Mouse (Mus musculus): ENCODE data around the gene Ift57. TPM values are rescaled to one million over a fixed set of nuclear protein-coding genes. Genes with fewer than 3 reads are reported as not detected.

The Ift57 gene
- polyA plus RNA-seq, 1 experiment from 2014 or later = 39.1 TPM

DNA sequence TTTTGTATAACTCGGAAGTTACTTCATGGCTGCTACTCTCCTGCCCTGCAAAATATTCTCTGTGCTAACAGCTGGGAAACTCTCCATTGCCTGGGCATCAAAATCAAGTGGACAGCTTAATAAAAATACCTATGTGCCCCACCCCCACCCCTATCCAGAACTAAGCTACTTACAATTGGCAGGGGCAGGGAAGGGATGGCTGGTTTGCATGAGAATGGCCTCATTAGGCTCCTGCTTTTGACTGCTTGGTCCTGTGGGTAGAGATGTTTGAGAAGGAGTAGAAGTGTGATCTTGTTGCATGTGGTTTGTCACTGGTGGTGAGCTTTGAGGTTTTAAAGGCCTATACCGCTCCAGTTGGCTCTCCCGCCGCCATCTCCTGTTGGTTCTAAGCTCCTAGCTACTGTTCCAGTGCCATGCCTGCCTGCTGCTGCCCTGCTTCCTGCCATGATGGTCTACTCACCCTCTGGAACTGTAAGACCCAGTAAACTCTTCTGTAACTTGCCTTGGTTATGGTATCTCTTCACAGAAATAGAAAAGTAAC lies 69.5 kb downstream of the Ift57 start:
- H3K4me3 ChIP-seq (replicated peaks; ENCODE audit: low read length) = no peak overlapping the region
- DNase-seq (ENCODE audit: low spot score) = no peak
- ATAC-seq (ENCODE audit: low FRiP score) = no peak
- H3K9ac ChIP-seq = no peak overlapping the region
- no peaks in the 10 kb centered on the region for H3K27me3 ChIP-seq (ENCODE audit: control insufficient read depth, insufficient read depth, low read length)
- H3K4me2 ChIP-seq (replicated peaks) = no peak overlapping the region
- H3K36me3 ChIP-seq (replicated peaks; ENCODE audit: control insufficient read depth, insufficient read depth) = peaks cover 7% of the 10 kb centered on the region; the same call in 1 of the 2 replicates
- no peaks in the 10 kb centered on the region for H3K9me3 ChIP-seq (ENCODE audit: control insufficient read depth, low read length)
- no peaks in the 10 kb centered on the region for H3K4me1 ChIP-seq (replicated peaks; ENCODE audit: control insufficient read depth, insufficient read depth, low read length)
- 82% methylated on average over 4 of the region's 4 CpGs for WGBS
- no peak overlapping the region for H3K27ac ChIP-seq

DNA sequence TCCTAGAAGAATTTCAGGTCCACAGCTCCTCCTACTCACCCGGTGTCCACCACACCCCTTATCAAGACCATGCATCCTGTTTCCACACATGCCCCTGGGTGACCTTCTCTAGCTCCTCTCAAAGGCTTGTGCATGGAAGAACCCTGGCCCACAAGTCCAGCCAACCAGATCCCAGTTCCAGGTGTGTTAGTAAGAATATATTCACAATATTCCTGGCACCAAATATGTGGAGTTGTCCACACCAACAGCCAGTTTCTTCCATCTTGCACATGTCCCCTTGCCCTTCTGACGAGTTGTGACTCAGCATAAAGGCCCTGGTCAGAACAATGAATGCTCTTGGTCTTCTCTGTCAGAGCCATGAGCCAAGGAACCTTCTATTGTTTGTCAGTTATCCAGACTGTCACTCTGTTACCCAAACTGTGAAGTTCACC lies 70.8 kb downstream of the Ift57 start:
- ATAC-seq (ENCODE audit: low FRiP score) (no peak), DNase-seq (ENCODE audit: low spot score) (no peak)
- no peaks in the 10 kb centered on the region for H3K9me3 ChIP-seq (ENCODE audit: control insufficient read depth, low read length)
- no peaks in the 10 kb centered on the region for H3K36me3 ChIP-seq (replicated peaks; ENCODE audit: control insufficient read depth, insufficient read depth)
- 87% methylated on average over 2 of the region's 2 CpGs for WGBS
- no peak overlapping the region for H3K4me3 ChIP-seq (replicated peaks; ENCODE audit: low read length)
- H3K27ac ChIP-seq = no peak overlapping the region
- no peak overlapping the region for H3K4me2 ChIP-seq (replicated peaks)
- no peaks in the 10 kb centered on the region for H3K4me1 ChIP-seq (replicated peaks; ENCODE audit: control insufficient read depth, insufficient read depth, low read length)
- no peaks in the 10 kb centered on the region for H3K27me3 ChIP-seq (ENCODE audit: control insufficient read depth, insufficient read depth, low read length)
- H3K9ac ChIP-seq = no peak overlapping the region

DNA sequence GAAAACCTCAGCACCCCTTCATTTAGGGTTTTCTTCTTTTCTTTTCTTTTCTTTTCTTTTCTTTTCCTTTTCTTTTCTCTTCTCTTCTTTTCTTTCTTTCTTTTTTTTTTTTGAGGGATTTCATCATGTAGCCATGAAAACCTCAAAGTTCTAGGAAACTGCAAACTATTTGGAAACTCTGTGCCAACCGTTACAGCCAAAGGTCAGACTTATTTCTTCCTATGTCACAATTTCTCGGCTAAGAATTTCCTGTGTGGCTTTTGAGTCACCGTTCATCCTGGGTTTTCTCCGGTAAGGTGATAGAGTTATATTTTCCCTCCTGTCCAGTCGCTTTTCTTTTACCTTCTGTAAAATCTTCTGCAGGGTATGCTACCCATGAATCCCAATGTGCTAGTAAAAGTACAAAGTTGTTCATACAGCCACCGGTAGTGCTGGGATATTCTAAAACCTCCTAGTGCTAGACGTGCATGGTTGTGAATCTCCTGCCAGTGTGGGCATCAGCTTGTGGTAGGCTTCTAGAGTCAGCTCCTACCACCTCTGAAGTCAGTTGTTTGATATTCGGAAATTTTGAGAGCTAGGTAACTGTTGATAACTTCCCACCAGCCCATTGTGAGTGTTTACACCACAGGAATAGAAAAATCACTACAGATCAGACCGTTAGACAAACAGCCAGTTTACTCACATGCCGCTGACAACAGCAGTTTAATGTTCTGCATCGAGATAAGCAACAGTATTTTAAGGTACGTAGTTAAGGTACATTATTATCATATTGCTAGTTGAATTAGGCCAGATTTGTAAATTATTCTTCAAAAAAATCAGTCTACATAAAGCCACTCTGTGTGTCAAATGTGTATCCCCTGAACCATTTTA lies 71.5 kb downstream of the Ift57 start:
- 92% methylated on average over 12 of the region's 12 CpGs for WGBS
- no peaks in the 10 kb centered on the region for H3K4me1 ChIP-seq (replicated peaks; ENCODE audit: control insufficient read depth, insufficient read depth, low read length)
- H3K36me3 ChIP-seq (replicated peaks; ENCODE audit: control insufficient read depth, insufficient read depth) = no peaks in the 10 kb centered on the region
- H3K4me3 ChIP-seq (replicated peaks; ENCODE audit: low read length) = no peak overlapping the region
- H3K27ac ChIP-seq = no peak overlapping the region
- no peak overlapping the region for H3K9ac ChIP-seq
- no peak for ATAC-seq (ENCODE audit: low FRiP score)
- no peaks in the 10 kb centered on the region for H3K9me3 ChIP-seq (ENCODE audit: control insufficient read depth, low read length)
- H3K4me2 ChIP-seq (replicated peaks) = no peak overlapping the region
- DNase-seq (ENCODE audit: low spot score) = no peak
- H3K27me3 ChIP-seq (ENCODE audit: control insufficient read depth, insufficient read depth, low read length) = no peaks in the 10 kb centered on the region

DNA sequence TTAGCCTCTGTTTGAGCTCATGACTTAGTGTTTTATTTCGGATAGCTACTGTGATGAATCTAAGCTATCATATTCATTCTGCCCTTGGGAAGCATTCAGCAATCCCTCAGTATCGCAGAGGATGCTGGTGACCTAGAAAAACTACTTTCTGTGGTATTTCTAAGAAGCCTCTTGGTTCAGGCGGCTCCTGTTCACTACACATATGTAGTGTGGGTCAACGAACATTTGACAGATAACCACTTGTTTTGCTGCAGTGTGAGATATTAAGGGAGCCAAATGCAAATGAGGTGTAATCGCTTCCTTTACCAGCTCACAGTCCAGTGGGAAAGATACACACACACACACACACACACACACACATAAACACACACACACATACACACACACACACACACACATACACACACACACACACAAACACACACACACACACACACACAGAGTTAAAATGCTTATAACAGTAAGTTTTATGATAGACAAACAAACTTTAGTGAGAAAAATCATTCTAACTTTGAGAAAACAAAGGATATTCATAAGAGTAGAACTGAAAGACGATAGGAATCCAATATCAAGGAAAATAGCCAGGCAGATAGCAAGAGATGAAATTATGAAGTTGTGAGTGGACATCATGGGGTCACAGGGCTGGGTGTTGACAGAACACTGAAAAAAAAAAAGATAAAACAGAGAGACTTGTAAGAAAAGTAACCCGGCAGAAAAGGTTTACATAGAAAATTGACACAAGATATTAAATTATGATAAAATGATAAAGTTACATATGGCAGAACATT lies 72.8 kb downstream of the Ift57 start:
- no peak overlapping the region for H3K4me3 ChIP-seq (replicated peaks; ENCODE audit: low read length)
- DNase-seq (ENCODE audit: low spot score) = no peak
- H3K36me3 ChIP-seq (replicated peaks; ENCODE audit: control insufficient read depth, insufficient read depth) = no peaks in the 10 kb centered on the region
- no peaks in the 10 kb centered on the region for H3K27me3 ChIP-seq (ENCODE audit: control insufficient read depth, insufficient read depth, low read length)
- H3K9me3 ChIP-seq (ENCODE audit: control insufficient read depth, low read length) = no peaks in the 10 kb centered on the region
- no peak overlapping the region for H3K9ac ChIP-seq
- H3K27ac ChIP-seq = no peak overlapping the region
- no peaks in the 10 kb centered on the region for H3K4me1 ChIP-seq (replicated peaks; ENCODE audit: control insufficient read depth, insufficient read depth, low read length)
- H3K4me2 ChIP-seq (replicated peaks) = no peak overlapping the region
- WGBS = 80% methylated on average over 7 of the region's 7 CpGs
- no peak for ATAC-seq (ENCODE audit: low FRiP score)

DNA sequence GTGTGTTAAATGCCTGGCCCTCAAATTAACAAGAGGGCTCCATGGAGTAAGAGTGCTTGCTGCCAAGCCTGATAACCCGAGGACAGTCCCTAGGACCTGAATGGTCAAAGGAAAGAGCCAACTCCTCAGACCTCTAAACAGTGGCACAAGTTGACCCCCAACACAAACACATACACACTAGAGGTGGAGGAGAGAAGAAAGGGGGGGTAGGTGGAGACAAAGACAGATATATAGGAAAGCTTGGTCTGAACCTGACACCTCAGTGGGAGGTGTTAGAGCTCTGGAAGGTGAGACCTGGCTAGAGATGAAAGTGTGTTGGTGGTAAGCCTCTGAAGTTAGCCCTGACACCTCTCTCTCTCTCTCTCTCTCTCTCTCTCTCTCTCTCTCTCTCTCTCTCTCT lies 73.5 kb downstream of the Ift57 start:
- DNase-seq (ENCODE audit: low spot score) = no peak
- H3K9me3 ChIP-seq (ENCODE audit: control insufficient read depth, low read length) = no peaks in the 10 kb centered on the region
- 78% methylated on average over 1 of the region's 1 CpGs for WGBS
- no peaks in the 10 kb centered on the region for H3K4me1 ChIP-seq (replicated peaks; ENCODE audit: control insufficient read depth, insufficient read depth, low read length)
- no peaks in the 10 kb centered on the region for H3K27me3 ChIP-seq (ENCODE audit: control insufficient read depth, insufficient read depth, low read length)
- H3K27ac ChIP-seq = no peak overlapping the region
- ATAC-seq (ENCODE audit: low FRiP score) = no peak
- H3K9ac ChIP-seq = no peak overlapping the region
- no peaks in the 10 kb centered on the region for H3K36me3 ChIP-seq (replicated peaks; ENCODE audit: control insufficient read depth, insufficient read depth)
- no peak overlapping the region for H3K4me2 ChIP-seq (replicated peaks)
- no peak overlapping the region for H3K4me3 ChIP-seq (replicated peaks; ENCODE audit: low read length)

DNA sequence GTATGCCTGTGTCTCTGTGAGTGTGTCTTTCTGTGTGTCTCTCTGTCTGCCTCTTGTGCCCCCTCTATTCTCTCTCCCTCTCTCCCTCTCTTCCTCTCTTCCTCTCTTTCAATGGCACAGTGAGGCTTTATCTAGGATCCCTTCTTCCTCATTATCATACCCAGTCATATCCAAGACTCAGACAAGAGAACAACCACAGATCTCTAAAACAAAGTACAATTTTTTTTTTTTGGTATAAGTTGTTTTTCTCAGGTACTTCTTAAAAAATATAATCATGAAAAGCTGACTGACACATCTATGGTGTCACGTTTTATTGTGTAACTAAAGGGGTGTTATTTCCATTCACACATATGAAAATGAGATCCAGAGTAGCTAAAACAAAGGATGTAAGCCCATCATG lies 74.0 kb downstream of the Ift57 start:
- no peaks in the 10 kb centered on the region for H3K27me3 ChIP-seq (ENCODE audit: control insufficient read depth, insufficient read depth, low read length)
- no peak overlapping the region for H3K27ac ChIP-seq
- H3K4me1 ChIP-seq (replicated peaks; ENCODE audit: control insufficient read depth, insufficient read depth, low read length) = no peaks in the 10 kb centered on the region
- no peak for DNase-seq (ENCODE audit: low spot score)
- no peak overlapping the region for H3K4me3 ChIP-seq (replicated peaks; ENCODE audit: low read length)
- 96% methylated on average over 1 of the region's 1 CpGs for WGBS
- H3K9ac ChIP-seq = no peak overlapping the region
- H3K4me2 ChIP-seq (replicated peaks) = no peak overlapping the region
- no peak for ATAC-seq (ENCODE audit: low FRiP score)
- no peaks in the 10 kb centered on the region for H3K36me3 ChIP-seq (replicated peaks; ENCODE audit: control insufficient read depth, insufficient read depth)
- H3K9me3 ChIP-seq (ENCODE audit: control insufficient read depth, low read length) = no peaks in the 10 kb centered on the region

DNA sequence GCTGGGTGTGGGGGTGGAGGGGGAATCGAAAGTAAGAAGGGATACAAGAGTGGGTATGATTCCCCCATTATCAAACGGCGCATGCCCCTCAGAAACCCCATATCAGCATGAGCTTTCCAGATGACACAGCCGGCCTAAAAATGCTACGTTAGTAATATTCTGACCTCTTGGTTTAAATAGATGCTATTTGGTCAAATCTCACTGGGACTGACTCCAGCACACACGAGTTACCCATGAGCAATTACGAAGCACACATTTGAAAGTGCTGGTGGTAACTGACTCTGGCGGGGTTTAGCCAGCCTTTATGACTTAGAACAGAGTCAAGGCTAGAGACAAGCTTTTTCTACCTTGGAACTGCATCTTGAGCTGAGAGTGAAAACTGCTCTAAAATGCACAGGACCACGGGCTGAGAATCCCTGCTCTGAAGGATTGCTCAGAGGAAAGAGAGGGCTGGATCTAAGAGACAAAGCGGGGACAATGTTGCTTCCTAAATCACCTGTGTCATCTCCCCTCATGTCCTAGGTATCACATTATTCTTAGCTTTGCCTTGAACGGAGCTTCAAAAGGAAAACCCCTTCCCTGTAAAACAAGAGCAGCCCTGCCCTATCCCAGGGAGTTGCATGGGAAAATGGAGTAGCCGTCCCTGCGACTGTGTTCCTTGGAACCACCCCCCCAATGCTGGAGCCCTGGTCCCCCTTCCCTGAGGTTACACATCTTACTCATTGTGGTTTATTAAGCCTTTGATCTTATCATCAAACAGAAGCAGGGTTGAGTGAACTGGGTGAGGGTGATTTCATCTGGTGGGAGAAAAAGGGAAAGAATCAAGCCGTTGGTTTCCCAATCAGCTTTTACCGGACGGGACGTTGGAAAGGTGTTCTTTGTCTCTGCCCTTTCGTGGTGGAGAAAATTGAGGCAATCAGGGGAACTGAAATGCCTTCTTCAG lies 75.3 kb downstream of the Ift57 start:
- no peak overlapping the region for H3K9ac ChIP-seq
- no peak overlapping the region for H3K4me3 ChIP-seq (replicated peaks; ENCODE audit: low read length)
- H3K4me2 ChIP-seq (replicated peaks) = no peak overlapping the region
- no peaks in the 10 kb centered on the region for H3K4me1 ChIP-seq (replicated peaks; ENCODE audit: control insufficient read depth, insufficient read depth, low read length)
- WGBS = 87% methylated on average over 18 of the region's 18 CpGs
- no peaks in the 10 kb centered on the region for H3K27me3 ChIP-seq (ENCODE audit: control insufficient read depth, insufficient read depth, low read length)
- no peak for ATAC-seq (ENCODE audit: low FRiP score)
- no peaks in the 10 kb centered on the region for H3K36me3 ChIP-seq (replicated peaks; ENCODE audit: control insufficient read depth, insufficient read depth)
- no peak for DNase-seq (ENCODE audit: low spot score)
- no peaks in the 10 kb centered on the region for H3K9me3 ChIP-seq (ENCODE audit: control insufficient read depth, low read length)
- no peak overlapping the region for H3K27ac ChIP-seq

DNA sequence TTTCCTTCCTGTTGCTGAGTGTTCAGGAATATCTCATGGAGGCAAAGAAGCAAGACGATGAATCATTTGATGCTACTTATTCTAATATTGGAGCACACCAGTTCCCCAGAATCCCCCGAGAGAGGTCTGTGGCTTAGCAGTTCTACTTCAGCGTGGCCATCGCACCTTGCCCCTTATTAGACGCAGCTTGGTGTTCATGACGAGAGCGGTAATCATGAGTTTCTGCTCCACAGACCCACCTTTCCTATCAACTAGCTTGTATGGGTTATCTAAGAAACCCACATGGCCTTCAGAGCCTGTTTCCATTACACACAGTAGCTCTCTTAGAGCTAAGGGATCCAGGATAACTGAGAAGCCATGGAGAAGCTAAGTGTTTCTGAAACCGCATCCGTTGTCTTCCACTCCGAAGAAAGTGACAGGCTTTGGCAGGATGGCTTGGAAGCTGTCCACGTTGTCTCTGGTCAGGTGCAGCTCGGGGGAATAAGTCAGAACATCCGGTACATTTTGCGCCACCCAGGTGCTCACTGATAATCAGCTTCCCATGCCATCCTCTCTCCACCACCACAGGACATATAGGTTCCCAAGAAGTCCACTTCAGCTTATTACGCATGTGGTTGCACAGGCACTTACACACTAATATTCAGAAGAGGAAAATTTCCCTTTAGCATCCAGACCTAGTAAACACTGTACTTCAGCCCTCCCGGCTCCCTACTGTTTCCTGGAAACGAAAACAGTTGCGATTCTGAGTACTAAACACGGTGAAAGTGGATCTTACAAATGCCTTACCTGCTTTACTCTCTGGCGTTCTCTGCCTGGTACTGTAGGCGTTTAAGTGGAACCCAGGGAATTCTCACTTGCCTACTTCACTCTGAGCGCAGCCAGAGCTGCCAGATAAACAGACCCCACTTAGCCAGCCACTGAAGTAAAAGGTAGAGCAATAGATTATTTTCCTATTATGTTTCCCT lies 76.3 kb downstream of the Ift57 start:
- Histone ChIP-seq H3K4me3 (replicated peaks; ENCODE audit: low read length) (no peak overlapping the region), H3K27me3 (ENCODE audit: control insufficient read depth, insufficient read depth, low read length) (no peaks in the 10 kb centered on the region), H3K4me1 (replicated peaks; ENCODE audit: control insufficient read depth, insufficient read depth, low read length) (no peaks in the 10 kb centered on the region), H3K9me3 (ENCODE audit: control insufficient read depth, low read length) (no peaks in the 10 kb centered on the region), H3K4me2 (replicated peaks) (no peak overlapping the region), H3K27ac (no peak overlapping the region), H3K9ac (no peak overlapping the region), H3K36me3 (replicated peaks; ENCODE audit: control insufficient read depth, insufficient read depth) (no peaks in the 10 kb centered on the region)
- ATAC-seq (ENCODE audit: low FRiP score) (no peak), DNase-seq (ENCODE audit: low spot score) (no peak)
- 88% methylated on average over 22 of the region's 22 CpGs for WGBS

Measured in hindbrain, embryonic 14.5 days (tissue).